Mouse (Mus musculus): ENCODE measurements around the gene Rnf217.

DNA sequence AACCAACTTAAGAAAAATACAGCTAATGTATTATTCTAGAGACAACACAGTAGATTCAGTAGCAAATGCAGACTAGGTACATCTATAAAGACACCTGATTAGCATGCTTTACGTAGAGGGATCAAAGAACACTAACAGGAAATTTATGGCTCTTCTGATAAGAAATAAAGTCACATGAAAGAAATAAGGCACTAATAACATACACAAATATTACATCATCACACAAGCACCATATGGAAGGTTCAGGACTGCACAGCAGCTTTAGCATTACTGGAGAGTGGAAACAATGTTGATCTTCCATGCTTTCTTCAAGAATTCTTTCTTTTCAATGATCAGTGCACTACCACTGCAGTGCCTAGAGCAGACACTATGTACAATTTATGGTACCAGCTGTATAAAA, 114.7 kb downstream of the Rnf217 start:
- no peak for TF ChIP-seq EP300 (IDR thresholded peaks at IDR 0.05; ENCODE audit: low read depth)
- no peak for TF ChIP-seq CTCF (IDR thresholded peaks at IDR 0.05; ENCODE audit: low read depth)
